Mouse (Mus musculus) liver, embryonic 11.5 days (tissue): ENCODE measurements around the gene Arhgef28. TPM values are rescaled to one million over a fixed set of nuclear protein-coding genes. Genes with fewer than 3 reads are reported as not detected.

Source experiments
- ATAC-seq: fragments of 200-750 bp; cut with Nextera tagmentation; replicated peaks from 2 replicates; pipeline ENCODE4 v1.8.0; 2017; ENCODE audit warnings: moderate number of reproducible peaks, mild to moderate bottlenecking, moderate TSS enrichment, moderate library complexity; ENCODE audit not compliant: low FRiP score
- DNase-seq: peaks from one replicate; pipeline ENCODE4 v3.0.0-alpha.2; 2017; ENCODE audit warnings: low spot score
- H3K27ac ChIP-seq: fragments of 300-500 bp; sonication (generic); 2 replicates; pipeline ENCODE4 v1.5.1; 2014; ENCODE audit warnings: mild to moderate bottlenecking, low read depth, low read length, control low read depth
- H3K27me3 ChIP-seq: fragments of 300-500 bp; sonication (generic); replicated peaks from 2 replicates; pipeline ENCODE4 v1.6.1; 2014; ENCODE audit warnings: low read length, mixed read lengths; ENCODE audit not compliant: control insufficient read depth, insufficient read depth
- H3K36me3 ChIP-seq: fragments of 300-500 bp; sonication (generic); 2 replicates; pipeline ENCODE4 v1.6.1; 2014; ENCODE audit warnings: mild to moderate bottlenecking, low read length, moderate library complexity, mixed read lengths; ENCODE audit not compliant: control insufficient read depth, insufficient read depth
- H3K4me1 ChIP-seq: fragments of 300-500 bp; sonication (generic); replicated peaks from 2 replicates; pipeline ENCODE4 v1.6.1; 2014; ENCODE audit warnings: low read length, mixed read lengths; ENCODE audit not compliant: control insufficient read depth, insufficient read depth
- H3K4me2 ChIP-seq: fragments of 300-500 bp; sonication (generic); 2 replicates; pipeline ENCODE4 v1.6.1; 2014; ENCODE audit warnings: mild to moderate bottlenecking, control low read depth, moderate library complexity
- H3K4me3 ChIP-seq: fragments of 300-500 bp; sonication (generic); 2 replicates; pipeline ENCODE4 v1.5.1; 2014; ENCODE audit warnings: low read depth, low read length, control low read depth
- H3K9ac ChIP-seq: fragments of 300-500 bp; sonication (generic); 2 replicates; pipeline ENCODE4 v1.6.1; 2014; ENCODE audit warnings: low read depth, low read length, control low read depth
- H3K9me3 ChIP-seq: fragments of 300-500 bp; sonication (generic); 2 replicates; pipeline ENCODE4 v1.6.1; 2016; ENCODE audit warnings: low read length, inconsistent platforms, mixed read lengths; ENCODE audit not compliant: control insufficient read depth
- WGBS: fragments of 180-500 bp; shearing (Covaris S2); extraction: QIAGEN DNeasy Blood & Tissue Kit; methylation state at CpG from one replicate; pipeline ENCODE4 v1.1.7; 2014; 5-methylcytosine and 5-hydroxymethylcytosine counted together
- polyA plus RNA-seq: library from polyadenylated mRNA; unstranded; fragments of >200 nt; fragmentation: Nextera tagmentation; extraction: Ambion mirVana; gene quantifications from 2 replicates; pipeline ENCODE4 v1.2.1, GENCODE M21; 2014

Arhgef28 gene
- 2.7 and 2.9 TPM in 2 replicates for polyA plus RNA-seq

- DNase-seq (peak; percentile 67), ATAC-seq (peak; percentile 81)
- peak within 1 kb of the TSS; percentile 99 for H3K4me2 ChIP-seq
- H3K9me3 ChIP-seq = no peaks in the 10 kb centered on the region
- H3K4me1 ChIP-seq = no peaks in the 10 kb centered on the region
- peak within 1 kb of the TSS; percentile 68 for H3K4me3 ChIP-seq
- peak within 1 kb of the TSS; percentile 52 for H3K9ac ChIP-seq
- H3K27me3 ChIP-seq = peaks cover 26% of the 10 kb centered on the region
- no peaks in the 10 kb centered on the region for H3K36me3 ChIP-seq
- H3K27ac ChIP-seq = no peak within 1 kb of the TSS
- WGBS = under 1% methylated on average over 64 of the region's 76 CpGs
These were observed at the start of gene Arhgef28 for GRCm38 (mm10) chr13:98205771-98206545. Gene Arhgef28 (minus strand): TSS chr13:98206439.

GRCm38 (mm10) chr13:98254921-98255320, 48.7 kb upstream of the Arhgef28 start:
- no peak overlapping the region for H3K27ac ChIP-seq
- H3K36me3 ChIP-seq = peaks cover 30% of the 10 kb centered on the region
- no peak overlapping the region for H3K4me2 ChIP-seq
- ATAC-seq (no peak), DNase-seq (no peak)
- H3K9me3 ChIP-seq = no peaks in the 10 kb centered on the region
- H3K27me3 ChIP-seq = no peaks in the 10 kb centered on the region
- H3K9ac ChIP-seq = no peak overlapping the region
- WGBS = 75% methylated on average over 9 of the region's 9 CpGs
- H3K4me1 ChIP-seq = no peaks in the 10 kb centered on the region
- H3K4me3 ChIP-seq = no peak overlapping the region

GRCm38 (mm10) chr13:98249594-98249993, 43.4 kb upstream of the Arhgef28 start:
- no peaks in the 10 kb centered on the region for H3K4me1 ChIP-seq
- ATAC-seq = no peak

GRCm38 (mm10) chr13:98245386-98245785, 39.1 kb upstream of the Arhgef28 start:
- no peak for DNase-seq
- Histone ChIP-seq H3K27me3 (no peaks in the 10 kb centered on the region), H3K4me3 (no peak overlapping the region), H3K9ac (no peak overlapping the region), H3K27ac (no peak overlapping the region), H3K4me2 (no peak overlapping the region), H3K9me3 (no peaks in the 10 kb centered on the region), H3K36me3 (peaks cover 7% of the 10 kb centered on the region), H3K4me1 (no peaks in the 10 kb centered on the region)
- ATAC-seq = no peak
- WGBS = 72% methylated on average over 7 of the region's 7 CpGs

More at GRCm38 (mm10) chr13:98249594-98249993, 43.4 kb upstream of the Arhgef28 start:
- no peaks in the 10 kb centered on the region for H3K9me3 ChIP-seq
- no peak for DNase-seq
- no peak overlapping the region for H3K27ac ChIP-seq
- no peak overlapping the region for H3K4me3 ChIP-seq
- peaks cover 18% of the 10 kb centered on the region for H3K36me3 ChIP-seq
- H3K4me2 ChIP-seq = no peak overlapping the region
- 92% methylated on average over 10 of the region's 10 CpGs for WGBS
- H3K9ac ChIP-seq = no peak overlapping the region
- H3K27me3 ChIP-seq = no peaks in the 10 kb centered on the region

- no peak for ATAC-seq
- H3K27ac ChIP-seq = no peak overlapping the region
- H3K36me3 ChIP-seq = peaks cover 2% of the 10 kb centered on the region; the same call in 1 of the 2 replicates
- no peak overlapping the region for H3K9ac ChIP-seq
- H3K27me3 ChIP-seq = no peaks in the 10 kb centered on the region
- H3K4me2 ChIP-seq = no peak overlapping the region
- no peaks in the 10 kb centered on the region for H3K4me1 ChIP-seq
- WGBS = 73% methylated on average over 5 of the region's 5 CpGs
- DNase-seq = no peak
- no peak overlapping the region for H3K4me3 ChIP-seq
- H3K9me3 ChIP-seq = no peaks in the 10 kb centered on the region
These were observed 38.5 kb upstream of the Arhgef28 start for GRCm38 (mm10) chr13:98244571-98245350.

GRCm38 (mm10) chr13:98241531-98242282, 35.5 kb upstream of the Arhgef28 start:
- no peaks in the 10 kb centered on the region for H3K4me1 ChIP-seq
- DNase-seq (no peak), ATAC-seq (no peak)
- no peak overlapping the region for H3K9ac ChIP-seq
- H3K27me3 ChIP-seq = no peaks in the 10 kb centered on the region
- WGBS = 67% methylated on average over 9 of the region's 9 CpGs
- H3K36me3 ChIP-seq = no peaks in the 10 kb centered on the region
- H3K27ac ChIP-seq = no peak overlapping the region
- H3K9me3 ChIP-seq = no peaks in the 10 kb centered on the region
- no peak overlapping the region for H3K4me2 ChIP-seq
- no peak overlapping the region for H3K4me3 ChIP-seq

GRCm38 (mm10) chr13:98239978-98240641, 33.9 kb upstream of the Arhgef28 start:
- no peak overlapping the region for H3K4me2 ChIP-seq
- H3K4me1 ChIP-seq = no peaks in the 10 kb centered on the region
- 18% methylated on average over 12 of the region's 12 CpGs for WGBS
- no peak overlapping the region for H3K9ac ChIP-seq
- no peaks in the 10 kb centered on the region for H3K36me3 ChIP-seq
- H3K4me3 ChIP-seq = no peak overlapping the region
- H3K27me3 ChIP-seq = no peaks in the 10 kb centered on the region
- no peak for ATAC-seq
- DNase-seq = no peak
- no peaks in the 10 kb centered on the region for H3K9me3 ChIP-seq
- H3K27ac ChIP-seq = no peak overlapping the region

- no peak overlapping the region for H3K27ac ChIP-seq
- ATAC-seq = no peak
- 68% methylated on average over 6 of the region's 6 CpGs for WGBS
- H3K9ac ChIP-seq = no peak overlapping the region
- H3K4me2 ChIP-seq = no peak overlapping the region
- no peaks in the 10 kb centered on the region for H3K9me3 ChIP-seq
- DNase-seq = no peak
- no peaks in the 10 kb centered on the region for H3K36me3 ChIP-seq
- H3K4me1 ChIP-seq = no peaks in the 10 kb centered on the region
- H3K27me3 ChIP-seq = no peaks in the 10 kb centered on the region
- no peak overlapping the region for H3K4me3 ChIP-seq
These were observed 29.2 kb upstream of the Arhgef28 start for GRCm38 (mm10) chr13:98235451-98235850.
